ENCODE assay signal across 14 mouse cellular contexts in the genomic region with DNA sequence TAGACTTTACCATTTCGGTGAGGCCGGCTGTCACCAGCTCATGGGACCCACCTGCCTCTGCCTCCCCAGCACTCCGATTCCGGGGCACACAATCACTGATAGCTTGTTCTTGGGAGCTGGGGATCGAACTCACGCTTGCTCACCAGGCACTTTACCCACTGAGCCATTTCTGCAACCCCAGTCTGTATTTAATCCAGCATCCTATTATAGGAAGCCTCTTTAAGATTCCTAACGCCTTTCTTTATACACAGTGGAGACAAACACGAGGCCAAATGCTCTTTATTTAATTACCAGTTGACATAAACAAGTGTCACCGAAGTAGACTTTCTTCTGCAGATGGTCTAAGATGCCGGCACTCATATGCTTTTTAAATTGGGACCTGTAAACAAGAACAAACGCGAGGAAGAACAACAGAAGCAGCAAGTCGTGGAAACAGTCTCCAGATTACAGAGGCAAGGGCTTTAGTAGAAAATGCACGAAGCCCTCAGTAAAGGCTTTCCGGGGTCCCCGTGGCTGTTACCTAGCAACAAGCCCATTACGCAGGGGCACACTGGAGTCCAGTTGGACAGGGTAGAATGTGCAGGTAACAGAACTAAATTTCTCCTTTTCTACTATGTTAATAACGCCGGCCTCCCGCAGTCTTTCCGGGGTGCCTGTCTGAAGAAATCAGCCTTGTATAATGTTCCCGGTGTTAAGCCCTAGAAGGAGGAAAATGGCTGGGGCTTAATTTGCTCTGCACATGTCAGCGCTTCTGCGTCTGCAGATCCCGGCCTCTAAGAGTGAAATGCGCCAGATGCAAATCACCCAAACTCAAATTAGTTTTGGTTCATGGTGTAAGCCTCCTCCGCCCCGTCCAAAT.
DNase-seq lines count a peak whose midpoint lies in the region; ATAC-seq lines count a peak whose summit lies in the region.
"Had no signal": no experiment of that assay in that cellular context is flagged by ENCODE, and none has a peak within 500 bp of the region (broad histone marks: within the 10 kb centered on the region; RNA-seq: fewer than 3 reads in every experiment).

No protein-coding gene starts in this region.

- H3K27me3 ChIP-seq in embryonic facial prominence, embryonic 15.5 days: no peaks in the 10 kb centered on the region
- H3K27me3 ChIP-seq in hindbrain, embryonic 13.5 days: 0 out of 2 replicates have a peak, but pooled peaks cover 3% of the 10 kb centered on the region
- H3K27me3 ChIP-seq in midbrain, embryonic 16.5 days (ENCODE audit: control insufficient read depth, insufficient read depth, low read depth, low read length): no peaks in the 10 kb centered on the region
- H3K27me3 ChIP-seq: heart, embryonic 12.5 days had no signal

- no peaks in the 10 kb centered on the region for H3K36me3 ChIP-seq in embryonic facial prominence, embryonic 15.5 days
- H3K36me3 ChIP-seq in hindbrain, embryonic 13.5 days: no peaks in the 10 kb centered on the region
- H3K36me3 ChIP-seq in midbrain, embryonic 16.5 days (ENCODE audit: control insufficient read depth, insufficient read depth, low read length): no peaks in the 10 kb centered on the region
- H3K36me3 ChIP-seq: G1E; heart, embryonic 12.5 days had no signal

- peaks cover 13% of the 10 kb centered on the region for H3K4me1 ChIP-seq in embryonic facial prominence, embryonic 15.5 days
- H3K4me1 ChIP-seq in hindbrain, embryonic 13.5 days (replicated peaks): peaks cover 23% of the 10 kb centered on the region
- H3K4me1 ChIP-seq in midbrain, embryonic 16.5 days (ENCODE audit: control insufficient read depth, insufficient read depth, low read length): peaks cover 10% of the 10 kb centered on the region

- ATAC-seq in embryonic facial prominence, embryonic 15.5 days (ENCODE audit: insufficient number of reproducible peaks, low FRiP score, low TSS enrichment, low read depth): no peak
- ATAC-seq in hindbrain, embryonic 13.5 days (ENCODE audit: low FRiP score): peak; percentile 64
- peak; percentile 88 for ATAC-seq in midbrain, embryonic 16.5 days
- ATAC-seq: intestine, embryonic 16.5 days; liver, postnatal 0 days had no signal

- peak; percentile 19 for DNase-seq in embryo, embryonic 10.5 days (ENCODE audit: low spot score)
- no peak for DNase-seq in embryo, embryonic 10 days (ENCODE audit: low spot score)
- DNase-seq in adrenal gland, adult 8-10 months: no peak
- no peak for DNase-seq in heart, adult 8-10 months (ENCODE audit: low spot score)
- DNase-seq in urinary bladder, postnatal 10 days (ENCODE audit: low spot score): no peak
- DNase-seq: adrenal gland, postnatal 10 days; cerebellum, adult 9-11 months; liver, postnatal 0 days had no signal

- no peaks in the 10 kb centered on the region for H3K9me3 ChIP-seq in embryonic facial prominence, embryonic 15.5 days (replicated peaks)
- H3K9me3 ChIP-seq in hindbrain, embryonic 13.5 days: no peaks in the 10 kb centered on the region
- no peaks in the 10 kb centered on the region for H3K9me3 ChIP-seq in midbrain, embryonic 16.5 days (replicated peaks; ENCODE audit: control insufficient read depth, low read length, poor library complexity, severe bottlenecking)
- H3K9me3 ChIP-seq: heart, embryonic 12.5 days had no signal

- H3K27ac ChIP-seq in embryonic facial prominence, embryonic 15.5 days (replicated peaks): no peak overlapping the region
- peak overlapping the region; percentile 81 for H3K27ac ChIP-seq in hindbrain, embryonic 13.5 days
- peak overlapping the region; percentile 74 for H3K27ac ChIP-seq in midbrain, embryonic 16.5 days (ENCODE audit: low read length)

- 45% methylated on average over 28 of the region's 28 CpGs for WGBS in embryonic facial prominence, embryonic 15.5 days
- 44% methylated on average over 28 of the region's 28 CpGs for WGBS in hindbrain, embryonic 13.5 days
- 27% methylated on average over 28 of the region's 28 CpGs for WGBS in midbrain, embryonic 16.5 days

- peak overlapping the region; percentile 27; the same call in 1 of the 2 replicates for H3K4me2 ChIP-seq in embryonic facial prominence, embryonic 15.5 days (replicated peaks)
- H3K4me2 ChIP-seq in hindbrain, embryonic 13.5 days: peak overlapping the region; percentile 44
- peak overlapping the region; percentile 53 for H3K4me2 ChIP-seq in midbrain, embryonic 16.5 days (ENCODE audit: low read length)
- H3K4me2 ChIP-seq: heart, embryonic 12.5 days had no signal

- no peak overlapping the region for H3K4me3 ChIP-seq in embryonic facial prominence, embryonic 15.5 days (replicated peaks)
- H3K4me3 ChIP-seq in hindbrain, embryonic 13.5 days: peak overlapping the region; percentile 24
- peak overlapping the region; percentile 31 for H3K4me3 ChIP-seq in midbrain, embryonic 16.5 days (ENCODE audit: low read depth, low read length)
- H3K4me3 ChIP-seq: heart, embryonic 12.5 days had no signal

- no peak overlapping the region for H3K9ac ChIP-seq in embryonic facial prominence, embryonic 15.5 days
- 0 out of 2 replicates have a peak overlapping the region, but pooled peaks have one; percentile 39 for H3K9ac ChIP-seq in hindbrain, embryonic 13.5 days
- H3K9ac ChIP-seq in midbrain, embryonic 16.5 days (ENCODE audit: low read depth, low read length): peak overlapping the region; percentile 48
- H3K9ac ChIP-seq: heart, embryonic 12.5 days; liver, postnatal 0 days had no signal
